Mouse (Mus musculus) olfactory bulb, adult 2 months (tissue): ENCODE data around the gene Asb2.

Source experiments
- CTCF ChIP-seq: fragments of 200-500 bp; IDR thresholded peaks from 2 replicates; pipeline ENCODE4 v1.5.1; 2012; ENCODE audit warnings: low read depth, mild to moderate bottlenecking, low read length, moderate library complexity; ENCODE audit not compliant: insufficient read depth
- POLR2A ChIP-seq: fragments of 200-500 bp; IDR thresholded peaks from 2 replicates; pipeline ENCODE4 v1.6.1; 2012; ENCODE audit warnings: mild to moderate bottlenecking, low read depth, low read length, moderate library complexity; ENCODE audit not compliant: insufficient read depth

DNA sequence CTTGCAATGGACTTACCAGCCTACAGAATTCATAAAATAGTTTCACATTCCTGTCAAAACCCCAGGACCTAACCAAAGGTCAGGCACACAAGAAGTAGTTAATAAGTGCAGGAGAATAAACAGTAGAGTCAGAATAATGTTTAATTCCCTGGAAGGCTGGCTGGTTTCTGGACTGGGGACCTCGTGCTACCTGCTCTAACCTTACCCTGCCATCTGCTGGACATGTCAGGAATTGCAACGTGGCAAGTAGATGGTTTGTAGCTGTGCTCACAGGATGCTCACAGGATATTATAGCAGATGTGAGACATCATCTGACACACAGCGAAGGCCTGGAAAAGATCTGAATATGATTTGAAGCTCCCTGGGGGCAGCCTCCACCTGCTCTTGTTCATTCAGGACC lies 7.3 kb downstream of the Asb2 start:
- no peak for TF ChIP-seq POLR2A
- no peak for TF ChIP-seq CTCF
